Mouse (Mus musculus) ES-Bruce4 (cell line): ENCODE measurements around the gene Klf8.

Experiments
- CTCF ChIP-seq: IDR thresholded peaks from one replicate; pipeline ENCODE4 v1.8.1; 2011; ENCODE audit warnings: low read depth, low read length
- EP300 ChIP-seq: IDR thresholded peaks from 2 replicates; pipeline ENCODE4 v1.6.1; 2011; ENCODE audit warnings: low read depth, low read length; ENCODE audit not compliant: insufficient read depth
- POLR2A ChIP-seq: IDR thresholded peaks from one replicate; pipeline ENCODE4 v1.8.1; 2011; ENCODE audit warnings: low read length; ENCODE audit not compliant: insufficient read depth

DNA sequence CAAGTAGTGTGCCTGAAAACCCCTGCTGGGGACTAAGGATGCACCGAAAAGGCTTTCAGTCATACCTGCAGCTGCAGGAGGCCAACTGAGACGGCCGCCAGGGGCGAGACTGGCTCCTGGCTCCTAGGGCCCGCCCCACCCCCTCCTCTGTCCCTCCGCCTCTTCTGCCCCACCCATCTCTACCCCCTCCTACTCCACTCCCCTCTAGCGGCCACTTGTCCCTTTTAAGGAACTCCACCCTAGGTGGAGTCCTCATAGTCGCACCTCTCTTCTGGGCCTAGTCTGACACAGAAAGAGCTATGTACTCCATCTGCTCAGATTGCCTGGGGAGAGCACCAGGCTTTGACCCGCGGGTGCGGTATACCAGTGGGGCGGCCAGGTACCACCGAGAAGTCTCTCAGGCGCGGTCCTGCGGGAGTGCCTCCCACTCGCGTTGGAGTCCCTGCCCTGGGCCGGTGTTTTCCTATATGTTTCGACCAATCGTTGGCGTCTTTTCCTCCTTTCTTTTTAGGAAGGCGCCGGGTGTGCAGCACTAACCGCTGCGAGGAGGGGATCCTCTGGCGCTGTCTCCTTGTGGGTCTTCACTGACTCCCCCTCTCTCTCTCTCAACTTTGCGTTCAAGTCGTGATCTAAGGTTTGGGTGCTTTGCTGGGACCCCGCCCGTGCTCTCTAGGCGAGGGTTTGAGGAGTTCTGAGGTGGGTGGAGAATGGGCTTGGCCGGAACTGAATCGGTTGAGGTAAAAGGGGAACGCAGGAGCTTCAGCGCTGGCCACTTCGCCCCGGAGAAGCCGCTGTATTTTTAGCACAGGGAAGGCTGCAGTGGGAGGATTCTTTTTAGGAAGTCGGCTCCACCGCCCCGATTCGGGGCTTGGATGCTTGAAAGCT, 122.3 kb downstream of the Klf8 start:
- no peak for TF ChIP-seq POLR2A
- TF ChIP-seq CTCF, result no peak
- 0 out of 2 replicates have a peak, but pooled peaks have one; percentile 33 for TF ChIP-seq EP300
